Mouse (Mus musculus) T-helper 17 cell (primary cell): Measurements from ENCODE around the gene Spats1.

Experiments
- in situ Hi-C, 2 experiments: fragments of 300-600 bp; cut with MboI, MseI; formaldehyde crosslinking; loops; 1 replicate in 1 of 2; 2 replicates in 1 of 2; pipeline ENCODE4 v1.15.1; 2025; ENCODE audit warnings: high pct_unique_total_duplicates in 2 of 2

Spats1 gene

GRCm38 (mm10) chr17:45474669-45475465 is at the start of gene Spats1:
Gene Spats1 (minus strand): TSS chr17:45475415.
- in situ Hi-C loops: loop anchor here (5.0 kb wide), 1 partner anchor 77 kb away; no protein-coding TSS in a partner anchor

GRCm38 (mm10) chr17:45524961-45525360 is 49.7 kb upstream of the Spats1 start:
- in situ Hi-C loops: no loop called here

GRCm38 (mm10) chr17:45523263-45523662 is 48.0 kb upstream of the Spats1 start, which contains the start of gene Tcte1:
Gene Tcte1 (plus strand): TSS chr17:45523434.
- in situ Hi-C loops: no loop called here

GRCm38 (mm10) chr17:45520136-45520535 is 44.9 kb upstream of the Spats1 start:
- in situ Hi-C loops: no loop called here

GRCm38 (mm10) chr17:45518766-45519475 is 43.7 kb upstream of the Spats1 start:
- in situ Hi-C loops: loop anchor here in 1 of 2 experiments (10.0 kb wide), 1 partner anchor 244 kb away; no protein-coding TSS in a partner anchor

- in situ Hi-C loops: loop anchor here in 1 of 2 experiments (10.0 kb wide), 1 partner anchor 243 kb away; no protein-coding TSS in a partner anchor
These were observed 42.5 kb upstream of the Spats1 start for GRCm38 (mm10) chr17:45517549-45518215.

- in situ Hi-C loops: loop anchor here in 1 of 2 experiments (10.0 kb wide), 1 partner anchor 242 kb away; no protein-coding TSS in a partner anchor
These were observed 41.9 kb upstream of the Spats1 start for GRCm38 (mm10) chr17:45517135-45517534.

- in situ Hi-C loops: loop anchor here in 1 of 2 experiments (10.0 kb wide), 1 partner anchor 242 kb away; no protein-coding TSS in a partner anchor
These were observed 41.3 kb upstream of the Spats1 start for GRCm38 (mm10) chr17:45516488-45516887.

- in situ Hi-C loops: loop anchor here in 1 of 2 experiments (10.0 kb wide), 1 partner anchor 241 kb away; no protein-coding TSS in a partner anchor
These were observed 40.6 kb upstream of the Spats1 start for GRCm38 (mm10) chr17:45515806-45516205.

- in situ Hi-C loops: loop anchor here in 1 of 2 experiments (10.0 kb wide), 1 partner anchor 240 kb away; no protein-coding TSS in a partner anchor
These were observed 40.0 kb upstream of the Spats1 start for GRCm38 (mm10) chr17:45515204-45515726.

GRCm38 (mm10) chr17:45511757-45512156 is 36.5 kb upstream of the Spats1 start:
- in situ Hi-C loops: loop anchor here in 1 of 2 experiments (10.0 kb wide), 1 partner anchor 237 kb away; no protein-coding TSS in a partner anchor

- in situ Hi-C loops: loop anchor here in 1 of 2 experiments (10.0 kb wide), 1 partner anchor 236 kb away; no protein-coding TSS in a partner anchor
These were observed 35.7 kb upstream of the Spats1 start for GRCm38 (mm10) chr17:45510871-45511270.

GRCm38 (mm10) chr17:45506700-45507189 is 31.5 kb upstream of the Spats1 start, which contains the start of gene Aars2:
Gene Aars2 (plus strand): TSS chr17:45506841.
- in situ Hi-C loops: no loop called here

GRCm38 (mm10) chr17:45505941-45506465 is 30.8 kb upstream of the Spats1 start:
- in situ Hi-C loops: no loop called here

GRCm38 (mm10) chr17:45503301-45503973 is 28.2 kb upstream of the Spats1 start:
- in situ Hi-C loops: no loop called here

- in situ Hi-C loops: no loop called here
These were observed 27.1 kb upstream of the Spats1 start for GRCm38 (mm10) chr17:45502324-45502723.

- in situ Hi-C loops: no loop called here
These were observed 25.8 kb upstream of the Spats1 start for GRCm38 (mm10) chr17:45500981-45501380.

GRCm38 (mm10) chr17:45499516-45499915 is 24.3 kb upstream of the Spats1 start:
- in situ Hi-C loops: loop anchor here in 1 of 2 experiments (10.0 kb wide), 1 partner anchor 1825 kb away; no protein-coding TSS in a partner anchor

- in situ Hi-C loops: loop anchor here in 1 of 2 experiments (10.0 kb wide), 1 partner anchor 1824 kb away; no protein-coding TSS in a partner anchor
These were observed 23.2 kb upstream of the Spats1 start for GRCm38 (mm10) chr17:45498397-45498796.

GRCm38 (mm10) chr17:45495398-45495797 is 20.2 kb upstream of the Spats1 start:
- in situ Hi-C loops: loop anchor here in 1 of 2 experiments (10.0 kb wide), 1 partner anchor 1821 kb away; no protein-coding TSS in a partner anchor
